Mouse (Mus musculus) thymus, postnatal 0 days (tissue): ENCODE data around the gene Klhl29. TPM values are rescaled to one million over a fixed set of nuclear protein-coding genes. Genes with fewer than 3 reads are reported as not detected.
A peak's percentile ranks its signal among the peaks of the same experiment; 100 is the strongest.

ENCODE experiments used
- DNase-seq: peaks from one replicate; pipeline ENCODE4 v3.0.0-alpha.2; 2015; ENCODE audit warnings: low spot score
- polyA plus RNA-seq: library from polyadenylated mRNA; unstranded; fragments of >200 nt; fragmentation: Nextera tagmentation; extraction: Ambion mirVana; gene quantifications from 2 replicates; pipeline ENCODE4 v1.2.1, GENCODE M21; 2015

Klhl29 gene
- polyA plus RNA-seq, 1 experiment from 2014 or later = 0.39 TPM

- DNase-seq = no peak
Measured at GRCm38 (mm10) chr12:5187773-5188333, 187.6 kb downstream of the Klhl29 start.

- DNase-seq = no peak
Measured at GRCm38 (mm10) chr12:5186645-5187044, 188.8 kb downstream of the Klhl29 start.

- no peak for DNase-seq
Measured at GRCm38 (mm10) chr12:5185603-5186002, 189.9 kb downstream of the Klhl29 start.

- no peak for DNase-seq
Measured at GRCm38 (mm10) chr12:5182586-5182985, 192.9 kb downstream of the Klhl29 start.

- DNase-seq = no peak
Measured at GRCm38 (mm10) chr12:5182165-5182564, 193.3 kb downstream of the Klhl29 start.

GRCm38 (mm10) chr12:5176716-5177341, 198.7 kb downstream of the Klhl29 start:
- DNase-seq = no peak

- no peak for DNase-seq
Measured at GRCm38 (mm10) chr12:5166141-5166540, 209.3 kb downstream of the Klhl29 start.

- DNase-seq = no peak
Measured at GRCm38 (mm10) chr12:5165411-5165810, 210.1 kb downstream of the Klhl29 start.

- no peak for DNase-seq
Measured at GRCm38 (mm10) chr12:5162672-5163071, 212.8 kb downstream of the Klhl29 start.

- no peak for DNase-seq
Measured at GRCm38 (mm10) chr12:5161631-5162030, 213.9 kb downstream of the Klhl29 start.

GRCm38 (mm10) chr12:5157931-5158481, 217.5 kb downstream of the Klhl29 start:
- no peak for DNase-seq

GRCm38 (mm10) chr12:5157021-5157681, 218.3 kb downstream of the Klhl29 start:
- no peak for DNase-seq

- no peak for DNase-seq
Measured at GRCm38 (mm10) chr12:5155177-5155576, 220.3 kb downstream of the Klhl29 start.

GRCm38 (mm10) chr12:5151859-5152258, 223.6 kb downstream of the Klhl29 start:
- no peak for DNase-seq

- DNase-seq = no peak
Measured at GRCm38 (mm10) chr12:5147346-5148035, 228.0 kb downstream of the Klhl29 start.

- DNase-seq = no peak
Measured at GRCm38 (mm10) chr12:5143903-5144781, 231.3 kb downstream of the Klhl29 start.

- no peak for DNase-seq
Measured at GRCm38 (mm10) chr12:5143224-5143623, 232.3 kb downstream of the Klhl29 start.

- DNase-seq = peak; percentile 10
Measured at GRCm38 (mm10) chr12:5142776-5143175, 232.7 kb downstream of the Klhl29 start.

- no peak for DNase-seq
Measured at GRCm38 (mm10) chr12:5141040-5141439, 234.4 kb downstream of the Klhl29 start.

- DNase-seq = no peak
Measured at GRCm38 (mm10) chr12:5139302-5139701, 236.2 kb downstream of the Klhl29 start.

- peak; percentile 54 for DNase-seq
Measured at GRCm38 (mm10) chr12:5136300-5136699, 239.2 kb downstream of the Klhl29 start.
